Mouse (Mus musculus): ENCODE measurements around the gene Crcp. TPM values are rescaled to one million over a fixed set of nuclear protein-coding genes. Genes with fewer than 3 reads are reported as not detected.

Gene Crcp
- polyA plus RNA-seq, 1 experiment, result 7.1 TPM

DNA sequence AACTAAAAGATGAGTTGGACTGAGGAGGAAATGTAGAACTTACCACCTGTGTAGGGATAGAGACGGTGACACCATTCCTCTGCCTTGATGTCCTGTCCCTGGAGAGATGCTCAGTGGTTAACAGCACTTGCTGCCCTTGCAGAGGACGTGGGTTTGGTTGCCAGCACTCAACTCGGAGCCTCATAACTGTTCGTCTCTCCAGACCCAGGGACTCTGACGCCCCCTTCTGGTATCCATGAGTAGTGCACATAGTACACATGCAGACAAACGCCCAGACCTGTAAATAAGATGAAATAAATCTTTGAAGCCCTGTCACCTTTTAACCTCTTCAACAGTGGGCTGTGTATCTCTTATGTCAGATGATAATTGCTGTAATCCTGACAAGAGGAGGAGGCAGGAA lies 17.9 kb downstream of the Crcp start:
- TF ChIP-seq CTCF (IDR thresholded peaks at IDR 0.05; ENCODE audit: extremely low read depth, insufficient read depth, insufficient read length, insufficient replicate concordance) (peak; percentile 18; the same call in 1 of the 2 replicates), POLR2A (IDR thresholded peaks at IDR 0.05; ENCODE audit: low read depth, low read length) (no peak)
- Histone ChIP-seq H3K4me1 (ENCODE audit: control insufficient read depth, insufficient read depth, insufficient read length) (no peaks in the 10 kb centered on the region; the same call in 1 of the 2 replicates), H3K27me3 (ENCODE audit: control insufficient read depth, insufficient read depth, low read length) (no peaks in the 10 kb centered on the region), H3K36me3 (ENCODE audit: control insufficient read depth, insufficient read depth, low read length) (peaks cover 39% of the 10 kb centered on the region), H3K27ac (ENCODE audit: insufficient read depth, low read length) (no peak overlapping the region), H3K4me3 (ENCODE audit: extremely low read depth, insufficient read depth, insufficient read length) (no peak overlapping the region)
- no peak for DNase-seq (ENCODE audit: low read depth in 1 of 2, low spot score in 2 of 2)
- WGBS, result 81% methylated on average over 6 of the region's 6 CpGs

DNA sequence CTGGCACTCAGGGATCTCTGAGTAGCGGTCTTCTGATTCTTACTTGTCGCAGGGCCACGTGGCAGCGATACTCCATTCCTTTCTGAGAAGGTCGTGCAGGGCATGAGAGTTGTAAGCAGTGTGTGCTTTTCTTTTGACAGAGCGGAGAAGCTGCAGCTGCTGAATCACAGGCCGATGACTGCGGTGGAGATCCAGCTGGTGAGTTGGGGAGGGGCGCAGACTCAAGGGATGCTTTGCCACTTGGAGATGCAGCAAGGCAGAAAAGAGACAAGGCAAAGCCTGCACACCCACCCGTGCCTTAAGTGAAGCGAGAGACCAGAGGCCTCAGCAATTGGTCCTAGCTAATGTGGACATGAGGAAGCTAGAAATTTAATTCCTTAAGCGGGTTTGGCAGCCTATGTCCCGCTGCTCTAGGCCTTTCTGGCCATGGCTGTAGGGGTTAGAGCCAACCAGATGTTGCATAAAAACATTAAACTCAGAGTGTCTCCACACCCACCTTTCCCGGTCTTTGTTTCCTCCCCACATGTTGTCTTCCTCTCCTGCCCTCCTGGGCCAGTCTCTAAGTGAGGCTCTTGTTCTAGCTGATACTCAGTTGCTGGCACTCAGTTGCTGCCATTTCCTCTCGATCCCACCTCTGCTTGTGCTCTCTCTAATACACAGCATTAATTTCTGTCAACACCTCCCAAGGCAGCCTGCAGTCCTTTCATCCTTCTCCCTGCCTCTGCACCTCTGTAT lies 19.9 kb downstream of the Crcp start:
- Histone ChIP-seq H3K4me1 (ENCODE audit: control insufficient read depth, insufficient read depth, insufficient read length) (no peaks in the 10 kb centered on the region; the same call in 1 of the 2 replicates), H3K27ac (ENCODE audit: insufficient read depth, low read length) (peak overlapping the region; percentile 35), H3K36me3 (ENCODE audit: control insufficient read depth, insufficient read depth, low read length) (peaks cover 30% of the 10 kb centered on the region), H3K4me3 (ENCODE audit: extremely low read depth, insufficient read depth, insufficient read length) (no peak overlapping the region), H3K27me3 (ENCODE audit: control insufficient read depth, insufficient read depth, low read length) (no peaks in the 10 kb centered on the region)
- 86% methylated on average over 15 of the region's 15 CpGs for WGBS
- no peak for TF ChIP-seq POLR2A (IDR thresholded peaks at IDR 0.05; ENCODE audit: low read depth, low read length)
- TF ChIP-seq CTCF (IDR thresholded peaks at IDR 0.05; ENCODE audit: extremely low read depth, insufficient read depth, insufficient read length, insufficient replicate concordance), result no peak
- no peak for DNase-seq (ENCODE audit: low read depth in 1 of 2, low spot score in 2 of 2)

DNA sequence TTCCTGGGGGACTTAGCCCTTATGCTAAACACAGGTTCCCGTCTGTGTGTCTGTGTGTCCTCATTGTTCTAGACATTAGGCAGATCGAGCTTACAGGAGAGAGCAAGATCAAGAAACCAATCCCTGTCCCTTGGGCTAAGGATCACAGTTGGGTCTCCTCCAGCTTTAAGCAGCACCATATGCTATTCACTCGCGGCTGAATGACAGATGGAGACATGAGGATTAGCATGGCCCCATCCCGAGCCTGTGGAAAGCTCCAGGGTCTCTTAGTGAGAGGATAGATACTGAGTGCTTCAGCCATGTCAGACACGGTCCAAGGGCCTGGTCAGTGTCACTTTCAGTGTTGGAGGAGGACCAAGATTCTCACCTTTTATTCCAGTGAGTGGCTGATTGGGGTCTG lies 21.3 kb downstream of the Crcp start:
- WGBS, result 90% methylated on average over 6 of the region's 6 CpGs
- no peak for DNase-seq (ENCODE audit: low read depth in 1 of 2, low spot score in 2 of 2)
- Histone ChIP-seq H3K27me3 (ENCODE audit: control insufficient read depth, insufficient read depth, low read length) (no peaks in the 10 kb centered on the region), H3K36me3 (ENCODE audit: control insufficient read depth, insufficient read depth, low read length) (peaks cover 28% of the 10 kb centered on the region), H3K27ac (ENCODE audit: insufficient read depth, low read length) (no peak overlapping the region), H3K4me1 (ENCODE audit: control insufficient read depth, insufficient read depth, insufficient read length) (no peaks in the 10 kb centered on the region; the same call in 1 of the 2 replicates), H3K4me3 (ENCODE audit: extremely low read depth, insufficient read depth, insufficient read length) (no peak overlapping the region)
- TF ChIP-seq POLR2A (IDR thresholded peaks at IDR 0.05; ENCODE audit: low read depth, low read length) (no peak), CTCF (IDR thresholded peaks at IDR 0.05; ENCODE audit: extremely low read depth, insufficient read depth, insufficient read length, insufficient replicate concordance) (no peak)

DNA sequence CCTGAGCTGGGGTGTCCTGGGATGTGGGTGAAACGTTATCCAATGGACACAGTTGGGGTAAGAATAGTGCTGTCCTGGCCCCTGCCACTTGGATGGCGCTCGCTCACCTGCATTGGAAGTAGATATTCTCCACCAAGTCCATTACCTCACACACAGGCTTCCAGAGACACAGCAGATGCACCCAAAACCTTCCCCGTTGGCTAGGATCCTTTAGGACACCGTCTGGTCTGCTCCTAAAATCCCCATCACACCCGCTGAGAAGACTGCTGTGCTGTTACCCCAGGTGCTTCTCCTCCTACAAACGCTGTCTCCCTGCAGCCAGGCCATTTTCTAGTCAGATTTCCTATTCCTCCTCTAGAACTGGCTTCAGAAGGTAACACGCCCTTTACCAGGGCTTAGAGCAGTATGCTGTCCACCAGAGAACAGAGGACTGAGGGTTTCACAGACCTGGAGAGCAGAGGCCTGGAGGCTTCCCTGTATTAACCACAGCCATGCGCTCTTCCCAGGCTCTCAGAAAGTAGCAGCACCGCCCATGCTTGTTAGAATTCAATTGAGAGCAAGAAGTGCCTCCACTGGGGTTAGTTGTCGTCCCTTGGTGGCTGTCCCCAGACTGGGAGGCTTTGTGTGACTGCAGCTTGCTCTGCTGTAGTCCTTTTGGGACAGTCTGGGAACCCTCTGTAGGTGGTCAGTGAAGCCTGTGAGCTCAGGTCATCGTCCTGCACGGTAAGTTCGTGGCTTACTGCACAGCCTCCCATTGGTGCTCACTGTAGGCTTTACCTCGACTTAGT lies 22.2 kb downstream of the Crcp start:
- Histone ChIP-seq H3K27me3 (ENCODE audit: control insufficient read depth, insufficient read depth, low read length) (no peaks in the 10 kb centered on the region), H3K4me3 (ENCODE audit: extremely low read depth, insufficient read depth, insufficient read length) (no peak overlapping the region), H3K36me3 (ENCODE audit: control insufficient read depth, insufficient read depth, low read length) (peaks cover 26% of the 10 kb centered on the region), H3K27ac (ENCODE audit: insufficient read depth, low read length) (no peak overlapping the region), H3K4me1 (ENCODE audit: control insufficient read depth, insufficient read depth, insufficient read length) (no peaks in the 10 kb centered on the region; the same call in 1 of the 2 replicates)
- no peak for DNase-seq (ENCODE audit: low read depth in 1 of 2, low spot score in 2 of 2)
- 93% methylated on average over 15 of the region's 15 CpGs for WGBS
- TF ChIP-seq CTCF (IDR thresholded peaks at IDR 0.05; ENCODE audit: extremely low read depth, insufficient read depth, insufficient read length, insufficient replicate concordance) (no peak), POLR2A (IDR thresholded peaks at IDR 0.05; ENCODE audit: low read depth, low read length) (no peak)

DNA sequence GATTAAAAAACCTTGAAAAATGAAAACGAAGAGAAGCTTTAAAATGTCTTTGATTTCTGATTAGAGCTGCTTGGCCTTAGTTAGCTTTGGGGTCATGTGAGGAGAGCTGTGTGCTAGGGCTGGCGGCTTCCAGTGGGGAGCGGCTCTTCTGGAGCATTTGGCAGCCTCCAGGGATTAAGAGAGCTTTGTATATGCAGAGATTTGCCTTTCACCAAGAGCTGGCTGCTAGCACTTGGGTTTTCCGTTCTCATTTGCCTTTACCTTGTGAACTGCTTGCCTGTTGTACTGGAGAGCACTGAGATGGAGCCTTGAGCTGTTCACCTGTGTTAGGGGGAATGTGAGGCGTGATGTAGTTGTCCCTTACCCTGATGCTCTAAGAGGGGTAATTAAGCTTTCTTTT lies 23.4 kb downstream of the Crcp start:
- H3K36me3 ChIP-seq (ENCODE audit: control insufficient read depth, insufficient read depth, low read length), result peaks cover 16% of the 10 kb centered on the region
- TF ChIP-seq CTCF (IDR thresholded peaks at IDR 0.05; ENCODE audit: extremely low read depth, insufficient read depth, insufficient read length, insufficient replicate concordance) (no peak), POLR2A (IDR thresholded peaks at IDR 0.05; ENCODE audit: low read depth, low read length) (no peak)
- DNase-seq (ENCODE audit: low read depth in 1 of 2, low spot score in 2 of 2), result no peak
- WGBS, result 94% methylated on average over 5 of the region's 5 CpGs
- H3K27me3 ChIP-seq (ENCODE audit: control insufficient read depth, insufficient read depth, low read length), result no peaks in the 10 kb centered on the region
- H3K4me3 ChIP-seq (ENCODE audit: extremely low read depth, insufficient read depth, insufficient read length), result no peak overlapping the region
- no peak overlapping the region for H3K27ac ChIP-seq (ENCODE audit: insufficient read depth, low read length)
- no peaks in the 10 kb centered on the region; the same call in 1 of the 2 replicates for H3K4me1 ChIP-seq (ENCODE audit: control insufficient read depth, insufficient read depth, insufficient read length)

DNA sequence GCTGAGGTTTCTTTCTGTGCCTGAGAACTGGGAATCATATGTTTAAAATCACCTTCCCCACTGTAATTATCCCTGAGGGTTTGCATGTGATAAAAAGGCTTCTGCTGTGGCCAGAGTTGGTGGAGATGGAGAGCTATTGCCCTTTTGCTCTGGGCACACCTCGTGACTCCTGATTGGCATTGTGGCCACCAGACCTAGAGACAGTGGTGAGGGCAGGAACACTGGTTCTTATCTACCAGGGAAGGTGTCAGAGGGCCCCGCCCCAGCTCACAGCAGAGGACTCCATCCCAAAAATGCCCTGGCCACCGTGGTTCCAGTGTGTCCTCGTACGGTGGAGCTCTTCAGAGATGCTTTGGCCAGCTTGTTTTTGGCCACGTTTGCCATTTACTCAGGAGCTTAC lies 23.9 kb downstream of the Crcp start:
- H3K4me1 ChIP-seq (ENCODE audit: control insufficient read depth, insufficient read depth, insufficient read length), result no peaks in the 10 kb centered on the region; the same call in 1 of the 2 replicates
- no peak overlapping the region for H3K4me3 ChIP-seq (ENCODE audit: extremely low read depth, insufficient read depth, insufficient read length)
- H3K27me3 ChIP-seq (ENCODE audit: control insufficient read depth, insufficient read depth, low read length), result no peaks in the 10 kb centered on the region
- no peak for DNase-seq (ENCODE audit: low read depth in 1 of 2, low spot score in 2 of 2)
- TF ChIP-seq CTCF (IDR thresholded peaks at IDR 0.05; ENCODE audit: extremely low read depth, insufficient read depth, insufficient read length, insufficient replicate concordance) (no peak), POLR2A (IDR thresholded peaks at IDR 0.05; ENCODE audit: low read depth, low read length) (no peak)
- no peak overlapping the region for H3K27ac ChIP-seq (ENCODE audit: insufficient read depth, low read length)
- H3K36me3 ChIP-seq (ENCODE audit: control insufficient read depth, insufficient read depth, low read length), result peaks cover 15% of the 10 kb centered on the region
- WGBS, result 84% methylated on average over 6 of the region's 6 CpGs
